Mouse (Mus musculus) heart, embryonic 14.5 days (tissue): ENCODE results near the gene Sgsm2. TPM values are rescaled to one million over a fixed set of nuclear protein-coding genes. Genes with fewer than 3 reads are reported as not detected.

Source experiments
- microRNA-seq: library from miRNA; unstranded; fragments of <30 nt; microRNA quantifications from one replicate; pipeline ENCODE4, GENCODE M21; 2016
- polyA plus RNA-seq: library from polyadenylated mRNA; unstranded; fragments of >200 nt; fragmentation: Nextera tagmentation; extraction: Ambion mirVana; gene quantifications from 2 replicates; pipeline ENCODE4 v1.2.1, GENCODE M21; 2014

Sgsm2 gene
- polyA plus RNA-seq, 1 experiment from 2014 or later: 5.3 TPM

Small RNAs within 50 kb of the gene (microRNA-seq; reads per million reads assigned to microRNA genes)
- not detected for gene Mir6926

Other genes with a start within 250 kb of the Sgsm2 start
- 39.7 and 43.1 TPM in 2 replicates for gene Cluh, start 247.6 kb downstream of the Sgsm2 start, polyA plus RNA-seq
- gene Pafah1b1, start 172.4 kb downstream of the Sgsm2 start, polyA plus RNA-seq: 66.6 and 71.4 TPM in 2 replicates
- 20.3 and 21.4 TPM in 2 replicates for gene Mettl16, start 126.2 kb downstream of the Sgsm2 start, polyA plus RNA-seq
- 3.5 and 3.7 TPM in 2 replicates for gene Mnt, start 66.1 kb downstream of the Sgsm2 start, polyA plus RNA-seq
- 24.7 and 26.1 TPM in 2 replicates for gene Tsr1, start 1.0 kb upstream of the Sgsm2 start, polyA plus RNA-seq
- gene Smg6, start 28.8 kb upstream of the Sgsm2 start, polyA plus RNA-seq: 10.6 and 11.5 TPM in 2 replicates
- 19.1 and 26.0 TPM in 2 replicates for gene Srr, start 28.9 kb upstream of the Sgsm2 start, polyA plus RNA-seq